Mouse (Mus musculus): ENCODE results near the gene Klhl30. TPM values are rescaled to one million over a fixed set of nuclear protein-coding genes. Genes with fewer than 3 reads are reported as not detected.

The Klhl30 gene
- polyA plus RNA-seq, 1 experiment from 2014 or later, result 0.85 TPM

DNA sequence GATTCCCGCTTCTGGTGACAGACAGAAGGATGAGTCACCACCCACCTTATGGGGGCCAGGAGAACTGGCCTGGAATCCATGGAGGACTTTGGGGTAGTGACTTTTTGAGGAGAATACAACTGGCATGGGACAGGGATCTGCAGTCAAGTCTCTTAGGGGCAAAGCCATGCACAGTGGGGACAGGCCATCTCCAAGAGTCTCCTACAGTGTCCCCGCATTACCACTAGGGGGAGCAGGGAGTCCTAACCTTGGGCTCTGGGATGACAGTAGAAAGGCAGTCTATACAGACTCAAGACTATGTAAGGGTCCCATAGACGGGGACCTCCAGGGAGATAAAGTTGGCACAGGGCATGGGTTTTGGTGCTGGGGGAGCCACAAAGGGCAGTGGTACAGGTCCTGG, 3.9 kb upstream of the Klhl30 start:
- peaks cover 38% of the 10 kb centered on the region for H3K27me3 ChIP-seq (replicated peaks; ENCODE audit: control insufficient read depth, insufficient read depth, low read length)
- WGBS, result 39% methylated on average over 3 of the region's 3 CpGs
- ATAC-seq (replicated peaks; ENCODE audit: low FRiP score, low TSS enrichment, low read depth), result peak; percentile 52; the same call in 1 of the 2 replicates
- no peaks in the 10 kb centered on the region for H3K36me3 ChIP-seq (ENCODE audit: control insufficient read depth, insufficient read depth, low read length)
- DNase-seq (ENCODE audit: low spot score), result peak; percentile 82
- H3K27ac ChIP-seq (ENCODE audit: low read depth), result no peak overlapping the region
- no peak overlapping the region for H3K4me3 ChIP-seq (ENCODE audit: low read depth, low read length)
- no peak overlapping the region for H3K9ac ChIP-seq (ENCODE audit: low read length)
- no peaks in the 10 kb centered on the region for H3K9me3 ChIP-seq (ENCODE audit: control insufficient read depth, low read length)
- H3K4me1 ChIP-seq (replicated peaks; ENCODE audit: control insufficient read depth, insufficient read depth, low read length), result peaks cover 3% of the 10 kb centered on the region; the same call in 1 of the 2 replicates
- no peak overlapping the region for H3K4me2 ChIP-seq (ENCODE audit: low read length)

DNA sequence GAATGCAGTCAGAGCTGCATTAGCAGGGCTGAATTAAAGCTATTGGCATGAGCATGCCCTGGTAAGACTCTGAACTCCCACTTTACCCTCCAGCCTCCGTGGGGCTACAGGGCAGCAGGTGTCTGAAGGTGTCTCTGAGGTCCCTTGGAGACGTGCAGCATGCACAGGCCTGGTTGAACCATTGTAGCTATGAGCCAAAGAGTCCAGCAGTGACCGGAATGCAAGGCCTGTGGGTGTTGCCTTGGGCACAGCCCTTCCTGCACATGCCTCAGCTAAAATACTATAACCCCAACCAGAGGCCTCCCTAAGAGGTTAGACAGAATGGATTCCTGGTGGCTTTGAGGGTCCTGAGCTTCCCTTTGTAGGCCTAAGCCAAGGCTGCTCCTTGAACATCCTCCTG, 433 bp downstream of the Klhl30 start:
- 78% methylated on average over 3 of the region's 3 CpGs for WGBS
- no peak overlapping the region for H3K27ac ChIP-seq (ENCODE audit: low read depth)
- H3K9ac ChIP-seq (ENCODE audit: low read length), result no peak overlapping the region
- H3K27me3 ChIP-seq (replicated peaks; ENCODE audit: control insufficient read depth, insufficient read depth, low read length), result peaks cover 6% of the 10 kb centered on the region
- DNase-seq (ENCODE audit: low spot score), result no peak
- no peaks in the 10 kb centered on the region for H3K9me3 ChIP-seq (ENCODE audit: control insufficient read depth, low read length)
- no peak overlapping the region for H3K4me3 ChIP-seq (ENCODE audit: low read depth, low read length)
- no peak for ATAC-seq (replicated peaks; ENCODE audit: low FRiP score, low TSS enrichment, low read depth)
- H3K36me3 ChIP-seq (ENCODE audit: control insufficient read depth, insufficient read depth, low read length), result no peaks in the 10 kb centered on the region
- no peaks in the 10 kb centered on the region for H3K4me1 ChIP-seq (replicated peaks; ENCODE audit: control insufficient read depth, insufficient read depth, low read length)
- H3K4me2 ChIP-seq (ENCODE audit: low read length), result no peak overlapping the region

DNA sequence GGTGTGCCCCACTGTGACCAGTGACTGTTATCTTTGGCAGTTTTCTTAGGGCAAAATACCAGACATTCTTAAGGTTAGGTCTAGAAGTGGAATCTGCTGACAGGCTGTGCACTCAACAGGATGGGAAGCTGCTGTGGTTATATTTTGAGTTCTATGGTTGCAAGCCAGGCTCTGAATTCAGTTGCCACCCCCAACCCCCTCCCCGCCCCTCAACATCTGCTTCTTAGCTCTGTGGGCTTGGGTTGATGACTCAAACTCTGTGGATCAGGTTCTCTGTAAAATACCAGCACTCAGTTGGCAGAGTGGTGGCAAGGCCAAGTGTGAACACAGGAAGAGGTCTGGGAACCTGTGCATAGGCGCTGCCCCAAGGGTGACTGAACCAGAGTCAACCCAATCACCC, 1.5 kb downstream of the Klhl30 start:
- Histone ChIP-seq H3K36me3 (ENCODE audit: control insufficient read depth, insufficient read depth, low read length) (no peaks in the 10 kb centered on the region), H3K9ac (ENCODE audit: low read length) (no peak overlapping the region), H3K4me3 (ENCODE audit: low read depth, low read length) (no peak overlapping the region), H3K27me3 (replicated peaks; ENCODE audit: control insufficient read depth, insufficient read depth, low read length) (no peaks in the 10 kb centered on the region), H3K9me3 (ENCODE audit: control insufficient read depth, low read length) (no peaks in the 10 kb centered on the region), H3K27ac (ENCODE audit: low read depth) (no peak overlapping the region), H3K4me2 (ENCODE audit: low read length) (no peak overlapping the region), H3K4me1 (replicated peaks; ENCODE audit: control insufficient read depth, insufficient read depth, low read length) (no peaks in the 10 kb centered on the region)
- DNase-seq (ENCODE audit: low spot score) (no peak), ATAC-seq (replicated peaks; ENCODE audit: low FRiP score, low TSS enrichment, low read depth) (no peak)
- WGBS, result 93% methylated on average over 2 of the region's 2 CpGs

DNA sequence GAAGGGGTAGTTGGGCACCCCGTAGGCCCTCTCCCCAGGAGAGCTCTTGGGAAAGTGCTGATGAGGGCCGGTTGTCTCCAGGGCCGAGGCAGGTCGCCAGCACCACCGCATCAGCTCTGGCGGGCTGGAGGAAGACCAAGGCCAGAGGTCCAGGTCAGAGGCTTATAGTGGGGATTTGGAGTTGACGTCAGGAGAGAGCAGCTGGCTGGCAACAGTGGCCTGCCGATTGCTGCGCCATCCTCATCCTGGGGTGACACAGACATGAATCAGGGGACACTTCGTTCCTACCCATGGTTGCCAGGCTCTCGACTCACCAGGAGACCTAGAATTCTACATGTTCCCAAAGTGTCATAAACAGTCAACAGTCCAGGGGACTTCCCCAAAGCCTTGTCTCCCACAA, 5.3 kb downstream of the Klhl30 start:
- Histone ChIP-seq H3K27me3 (replicated peaks; ENCODE audit: control insufficient read depth, insufficient read depth, low read length) (no peaks in the 10 kb centered on the region), H3K4me1 (replicated peaks; ENCODE audit: control insufficient read depth, insufficient read depth, low read length) (no peaks in the 10 kb centered on the region), H3K9me3 (ENCODE audit: control insufficient read depth, low read length) (no peaks in the 10 kb centered on the region), H3K9ac (ENCODE audit: low read length) (no peak overlapping the region), H3K36me3 (ENCODE audit: control insufficient read depth, insufficient read depth, low read length) (no peaks in the 10 kb centered on the region), H3K4me2 (ENCODE audit: low read length) (no peak overlapping the region), H3K4me3 (ENCODE audit: low read depth, low read length) (no peak overlapping the region), H3K27ac (ENCODE audit: low read depth) (no peak overlapping the region)
- DNase-seq (ENCODE audit: low spot score) (no peak), ATAC-seq (replicated peaks; ENCODE audit: low FRiP score, low TSS enrichment, low read depth) (no peak)
- WGBS, result 76% methylated on average over 11 of the region's 11 CpGs

DNA sequence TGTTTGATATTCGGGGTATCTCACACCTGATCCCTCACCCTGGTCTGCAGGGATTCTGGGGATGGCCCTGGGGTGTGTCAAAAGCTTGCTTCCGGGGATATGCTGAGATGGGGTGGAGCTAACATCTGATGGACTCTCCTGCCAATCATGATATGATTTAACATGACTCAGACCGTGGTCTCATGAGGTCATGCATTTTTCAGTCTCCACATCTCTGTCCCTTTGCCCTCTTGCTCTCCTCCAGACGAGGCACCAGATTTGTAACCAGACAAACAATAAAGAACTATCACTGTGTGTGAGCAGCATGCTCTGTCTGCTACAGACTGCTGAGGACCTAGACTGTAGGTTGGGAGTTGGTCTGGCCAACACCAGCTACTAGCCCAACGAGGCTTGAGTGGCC, 11.3 kb downstream of the Klhl30 start:
- H3K9me3 ChIP-seq (ENCODE audit: control insufficient read depth, low read length), result peaks cover 6% of the 10 kb centered on the region; the same call in 1 of the 2 replicates
- 0 out of 2 replicates have a peak, but pooled peaks cover 3% of the 10 kb centered on the region for H3K27me3 ChIP-seq (replicated peaks; ENCODE audit: control insufficient read depth, insufficient read depth, low read length)
- H3K4me1 ChIP-seq (replicated peaks; ENCODE audit: control insufficient read depth, insufficient read depth, low read length), result no peaks in the 10 kb centered on the region; the same call in 1 of the 2 replicates
- H3K4me3 ChIP-seq (ENCODE audit: low read depth, low read length), result no peak overlapping the region
- no peak for ATAC-seq (replicated peaks; ENCODE audit: low FRiP score, low TSS enrichment, low read depth)
- WGBS, result 75% methylated on average over 5 of the region's 5 CpGs
- DNase-seq (ENCODE audit: low spot score), result no peak
- no peak overlapping the region for H3K9ac ChIP-seq (ENCODE audit: low read length)
- no peaks in the 10 kb centered on the region for H3K36me3 ChIP-seq (ENCODE audit: control insufficient read depth, insufficient read depth, low read length)
- no peak overlapping the region for H3K4me2 ChIP-seq (ENCODE audit: low read length)
- no peak overlapping the region for H3K27ac ChIP-seq (ENCODE audit: low read depth)

DNA sequence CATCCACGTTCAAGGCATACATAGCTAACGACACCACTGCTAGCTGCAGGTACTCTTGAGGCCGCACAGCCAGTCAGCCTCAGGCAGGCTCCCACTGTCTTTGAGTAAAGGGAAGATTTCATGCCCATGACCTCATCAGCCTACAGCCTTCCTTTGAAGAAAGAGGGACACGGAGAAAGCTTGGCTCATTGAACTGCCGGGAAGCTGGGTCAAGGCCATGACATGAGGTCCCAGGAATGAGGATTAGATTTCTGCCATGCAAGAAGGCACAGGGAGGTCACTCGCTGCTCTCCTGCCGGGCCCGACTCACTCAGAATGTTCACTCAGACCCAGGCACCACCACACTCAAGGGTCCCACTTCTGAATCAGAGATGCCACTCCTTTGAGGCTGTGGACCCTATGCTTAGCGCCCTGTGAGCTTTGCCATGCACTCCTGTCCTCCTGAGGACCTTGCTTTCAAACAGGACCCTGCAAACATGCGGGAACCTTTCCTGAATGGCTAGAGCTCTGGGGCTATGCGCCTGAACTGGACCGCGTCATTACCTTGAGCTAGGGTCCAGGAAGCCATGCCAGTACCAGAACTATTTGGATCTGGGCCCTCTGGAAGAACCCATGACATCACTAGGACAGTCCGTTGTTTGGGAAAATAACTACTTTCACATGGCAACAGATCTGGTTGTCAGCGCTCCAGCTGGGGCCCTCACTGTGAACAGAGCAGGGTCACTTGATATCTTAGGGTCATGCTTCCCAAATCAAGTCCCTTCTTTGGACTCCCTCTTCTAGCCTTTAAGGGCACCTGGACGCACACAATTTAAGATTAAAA, 14.2 kb downstream of the Klhl30 start:
- no peak overlapping the region for H3K4me2 ChIP-seq (ENCODE audit: low read length)
- H3K36me3 ChIP-seq (ENCODE audit: control insufficient read depth, insufficient read depth, low read length), result 0 out of 2 replicates have a peak, but pooled peaks cover 3% of the 10 kb centered on the region
- DNase-seq (ENCODE audit: low spot score), result no peak
- H3K27ac ChIP-seq (ENCODE audit: low read depth), result no peak overlapping the region
- 0 out of 2 replicates have a peak, but pooled peaks cover 3% of the 10 kb centered on the region for H3K27me3 ChIP-seq (replicated peaks; ENCODE audit: control insufficient read depth, insufficient read depth, low read length)
- WGBS, result 94% methylated on average over 16 of the region's 16 CpGs
- H3K9ac ChIP-seq (ENCODE audit: low read length), result no peak overlapping the region
- H3K9me3 ChIP-seq (ENCODE audit: control insufficient read depth, low read length), result peaks cover 6% of the 10 kb centered on the region; the same call in 1 of the 2 replicates
- H3K4me1 ChIP-seq (replicated peaks; ENCODE audit: control insufficient read depth, insufficient read depth, low read length), result peaks cover 7% of the 10 kb centered on the region
- no peak overlapping the region for H3K4me3 ChIP-seq (ENCODE audit: low read depth, low read length)
- no peak for ATAC-seq (replicated peaks; ENCODE audit: low FRiP score, low TSS enrichment, low read depth)

DNA sequence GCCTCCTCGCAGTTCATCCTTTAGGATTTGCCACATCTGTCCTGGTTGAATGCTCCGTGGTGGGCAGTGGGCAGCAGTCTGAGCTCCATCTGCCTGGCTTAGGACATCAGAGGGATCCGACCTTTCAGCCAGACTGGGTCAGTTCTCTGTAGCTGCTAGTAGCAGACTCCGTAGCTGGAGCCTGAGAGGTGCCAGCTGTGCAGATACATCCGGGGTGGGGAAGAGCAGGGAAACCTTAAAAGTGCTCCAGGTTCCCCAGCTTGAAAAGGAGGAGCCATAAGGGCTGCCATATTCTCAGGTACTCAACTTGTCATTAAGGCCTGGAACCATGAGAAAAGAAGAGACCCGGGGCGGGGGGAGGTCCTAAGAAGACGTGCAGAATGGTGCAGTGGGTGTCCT, 15.0 kb downstream of the Klhl30 start:
- peak overlapping the region; percentile 46 for H3K4me3 ChIP-seq (ENCODE audit: low read depth, low read length)
- H3K36me3 ChIP-seq (ENCODE audit: control insufficient read depth, insufficient read depth, low read length), result peaks cover 10% of the 10 kb centered on the region; the same call in 1 of the 2 replicates
- peak; percentile 54 for DNase-seq (ENCODE audit: low spot score)
- peak overlapping the region; percentile 60; the same call in 1 of the 2 replicates for H3K9ac ChIP-seq (ENCODE audit: low read length)
- ATAC-seq (replicated peaks; ENCODE audit: low FRiP score, low TSS enrichment, low read depth), result peak; percentile 12; the same call in 1 of the 2 replicates
- 24% methylated on average over 8 of the region's 8 CpGs for WGBS
- H3K27me3 ChIP-seq (replicated peaks; ENCODE audit: control insufficient read depth, insufficient read depth, low read length), result 0 out of 2 replicates have a peak, but pooled peaks cover 3% of the 10 kb centered on the region
- peaks cover 7% of the 10 kb centered on the region for H3K4me1 ChIP-seq (replicated peaks; ENCODE audit: control insufficient read depth, insufficient read depth, low read length)
- H3K27ac ChIP-seq (ENCODE audit: low read depth), result no peak overlapping the region
- H3K9me3 ChIP-seq (ENCODE audit: control insufficient read depth, low read length), result peaks cover 6% of the 10 kb centered on the region; the same call in 1 of the 2 replicates
- peak overlapping the region; percentile 90 for H3K4me2 ChIP-seq (ENCODE audit: low read length)

DNA sequence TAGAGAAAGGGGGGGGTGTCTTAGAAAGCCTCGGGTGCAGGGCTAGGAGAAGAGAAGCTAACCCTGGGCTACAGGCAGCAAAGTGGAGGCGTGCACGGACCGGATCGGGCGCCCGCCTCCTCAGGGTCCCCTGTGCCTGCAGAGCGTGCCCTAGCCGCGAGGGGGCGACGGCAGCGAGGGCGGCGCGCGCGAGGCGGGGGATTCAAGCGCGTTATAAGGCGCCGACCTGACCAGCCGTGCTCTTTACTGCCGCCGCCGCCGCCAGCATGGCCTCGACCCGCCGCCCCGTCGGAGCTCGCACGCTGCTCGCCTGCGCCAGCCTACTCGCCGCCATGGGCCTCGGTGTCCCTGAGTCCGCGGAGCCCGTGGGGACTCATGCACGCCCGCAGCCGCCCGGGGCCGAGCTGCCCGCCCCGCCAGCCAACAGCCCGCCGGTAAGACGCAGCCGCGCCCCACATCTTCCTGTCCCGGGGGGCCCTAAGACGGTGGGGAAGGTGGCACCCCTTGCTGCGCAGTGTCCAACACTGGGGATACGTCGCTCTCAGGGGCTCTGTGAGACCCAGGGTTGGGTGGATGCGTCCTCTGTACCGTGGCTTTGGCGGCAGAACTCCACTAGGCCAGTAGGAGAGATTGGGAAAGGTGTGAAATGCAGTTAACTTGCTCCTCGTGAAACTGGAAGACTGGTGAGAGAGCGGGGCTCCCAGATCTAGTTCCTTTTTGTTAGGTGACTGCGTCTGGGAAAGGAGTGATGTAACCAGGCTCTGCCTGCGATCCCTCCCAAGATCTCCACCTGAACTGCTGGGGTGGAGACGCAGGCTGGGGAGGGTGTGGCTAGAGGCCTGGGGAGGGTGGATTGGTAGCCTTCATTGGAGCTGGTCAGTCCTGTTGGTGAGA, 15.6 kb downstream of the Klhl30 start, which contains the start of gene Erfe:
TSS of gene Erfe (plus strand) at position 216 of the 894 bp plus-strand sequence.
- peaks cover 16% of the 10 kb centered on the region for H3K36me3 ChIP-seq (ENCODE audit: control insufficient read depth, insufficient read depth, low read length)
- ATAC-seq (replicated peaks; ENCODE audit: low FRiP score, low TSS enrichment, low read depth), result peak; percentile 64
- H3K4me2 ChIP-seq (ENCODE audit: low read length), result peak within 1 kb of the TSS; percentile 90
- H3K4me1 ChIP-seq (replicated peaks; ENCODE audit: control insufficient read depth, insufficient read depth, low read length), result peaks cover 7% of the 10 kb centered on the region
- peak within 1 kb of the TSS; percentile 46 for H3K4me3 ChIP-seq (ENCODE audit: low read depth, low read length)
- WGBS, result 1% methylated on average over 57 of the region's 68 CpGs
- H3K27ac ChIP-seq (ENCODE audit: low read depth), result peak within 1 kb of the TSS; percentile 51; the same call in 1 of the 2 replicates
- peaks cover 6% of the 10 kb centered on the region; the same call in 1 of the 2 replicates for H3K9me3 ChIP-seq (ENCODE audit: control insufficient read depth, low read length)
- peak; percentile 86 for DNase-seq (ENCODE audit: low spot score)
- H3K27me3 ChIP-seq (replicated peaks; ENCODE audit: control insufficient read depth, insufficient read depth, low read length), result 0 out of 2 replicates have a peak, but pooled peaks cover 3% of the 10 kb centered on the region
- peak within 1 kb of the TSS; percentile 60 for H3K9ac ChIP-seq (ENCODE audit: low read length)
